Comparison of ENCODE assay signal across 21 mouse cellular contexts in genomic region chr3:112100606-112101005, GRCm38 (mm10).
DNase-seq lines count a peak whose midpoint lies in the region; ATAC-seq lines count a peak whose summit lies in the region.
"Had no signal": no experiment of that assay in that cellular context is flagged by ENCODE, and none has a peak within 500 bp of the region (broad histone marks: within the 10 kb centered on the region; RNA-seq: fewer than 3 reads in every experiment).

No protein-coding gene starts in this region.

- H3K4me3 ChIP-seq in limb, embryonic 12.5 days (replicated peaks), result no peak overlapping the region
- H3K4me3 ChIP-seq in limb, embryonic 10.5 days, result no peak overlapping the region
- no peak overlapping the region for H3K4me3 ChIP-seq in neural tube, embryonic 14.5 days (ENCODE audit: low read depth, low read length)
- H3K4me3 ChIP-seq in neural tube, embryonic 15.5 days (replicated peaks), result no peak overlapping the region
- H3K4me3 ChIP-seq in limb, embryonic 13.5 days, result no peak overlapping the region

- no peaks in the 10 kb centered on the region for H3K27me3 ChIP-seq in limb, embryonic 12.5 days
- no peaks in the 10 kb centered on the region for H3K27me3 ChIP-seq in limb, embryonic 10.5 days (ENCODE audit: low read depth, poor library complexity, severe bottlenecking)
- H3K27me3 ChIP-seq in neural tube, embryonic 14.5 days (ENCODE audit: control insufficient read depth, insufficient read depth, low read length), result no peaks in the 10 kb centered on the region
- H3K27me3 ChIP-seq in neural tube, embryonic 15.5 days (replicated peaks), result no peaks in the 10 kb centered on the region
- no peaks in the 10 kb centered on the region for H3K27me3 ChIP-seq in limb, embryonic 13.5 days
- H3K27me3 ChIP-seq: CH12.LX, Patski had no signal

- no peak overlapping the region for H3K9ac ChIP-seq in limb, embryonic 12.5 days (replicated peaks)
- H3K9ac ChIP-seq in neural tube, embryonic 14.5 days (replicated peaks; ENCODE audit: low read depth, low read length), result no peak overlapping the region
- H3K9ac ChIP-seq in neural tube, embryonic 15.5 days (replicated peaks), result no peak overlapping the region
- no peak overlapping the region for H3K9ac ChIP-seq in limb, embryonic 13.5 days

- H3K4me1 ChIP-seq in limb, embryonic 12.5 days (replicated peaks), result no peaks in the 10 kb centered on the region
- no peaks in the 10 kb centered on the region for H3K4me1 ChIP-seq in limb, embryonic 10.5 days
- no peaks in the 10 kb centered on the region for H3K4me1 ChIP-seq in neural tube, embryonic 14.5 days (ENCODE audit: control insufficient read depth, insufficient read depth, low read length)
- H3K4me1 ChIP-seq in neural tube, embryonic 15.5 days, result no peaks in the 10 kb centered on the region
- H3K4me1 ChIP-seq in limb, embryonic 13.5 days, result no peaks in the 10 kb centered on the region

- ATAC-seq in limb, embryonic 12.5 days (ENCODE audit: insufficient number of reproducible peaks, insufficient read depth, low FRiP score, low TSS enrichment, low read depth), result peak; percentile 73; the same call in 1 of the 2 replicates
- peak; percentile 61; the same call in 1 of the 2 replicates for ATAC-seq in neural tube, embryonic 14.5 days (ENCODE audit: low read depth)
- no peak; the same call in 1 of the 2 replicates for ATAC-seq in neural tube, embryonic 15.5 days (ENCODE audit: low FRiP score)
- peak; percentile 28; the same call in 1 of the 2 replicates for ATAC-seq in limb, embryonic 13.5 days (ENCODE audit: low FRiP score, low read depth)
- ATAC-seq: activated CD4-positive, CD25-positive, alpha-beta regulatory T cell, adult 4 months; CD4-positive, CD25-positive, alpha-beta regulatory T cell, adult 4 months; Patski had no signal

- no peaks in the 10 kb centered on the region for H3K9me3 ChIP-seq in limb, embryonic 12.5 days
- no peaks in the 10 kb centered on the region for H3K9me3 ChIP-seq in limb, embryonic 10.5 days (replicated peaks)
- no peaks in the 10 kb centered on the region for H3K9me3 ChIP-seq in neural tube, embryonic 14.5 days (ENCODE audit: control insufficient read depth, low read length)
- no peaks in the 10 kb centered on the region for H3K9me3 ChIP-seq in neural tube, embryonic 15.5 days (replicated peaks)
- H3K9me3 ChIP-seq in limb, embryonic 13.5 days, result no peaks in the 10 kb centered on the region
- H3K9me3 ChIP-seq: G1E had no signal

- DNase-seq in limb, embryonic 10.5 days (ENCODE audit: low spot score), result no peak
- no peak for DNase-seq in layer of hippocampus, adult 18-20 months (ENCODE audit: low spot score in 2 of 2)
- DNase-seq: adrenal gland, adult 2 months; adrenal gland, adult 8-10 months; adrenal gland, postnatal 10 days; adrenal gland, postnatal 14 days; adrenal gland, postnatal 25 days; adrenal gland, postnatal 36 days; B cell, adult 2 months; cerebellum, adult 11 months; cerebellum, adult 11-12 months; cerebellum, adult 18-20 months had no signal

- WGBS in limb, embryonic 12.5 days, result 30% methylated on average over 1 of the region's 1 CpGs
- WGBS in limb, embryonic 10.5 days, result 55% methylated on average over 1 of the region's 1 CpGs
- WGBS in neural tube, embryonic 14.5 days, result 52% methylated on average over 1 of the region's 1 CpGs
- 30% methylated on average over 1 of the region's 1 CpGs for WGBS in neural tube, embryonic 15.5 days
- 23% methylated on average over 1 of the region's 1 CpGs for WGBS in limb, embryonic 13.5 days

- H3K27ac ChIP-seq in limb, embryonic 12.5 days, result no peak overlapping the region
- H3K27ac ChIP-seq in limb, embryonic 10.5 days, result no peak overlapping the region
- H3K27ac ChIP-seq in neural tube, embryonic 14.5 days (ENCODE audit: low read depth, low read length), result no peak overlapping the region
- H3K27ac ChIP-seq in neural tube, embryonic 15.5 days (replicated peaks), result no peak overlapping the region
- no peak overlapping the region for H3K27ac ChIP-seq in limb, embryonic 13.5 days

- H3K4me2 ChIP-seq in limb, embryonic 12.5 days, result no peak overlapping the region
- no peak overlapping the region for H3K4me2 ChIP-seq in neural tube, embryonic 14.5 days (ENCODE audit: low read depth, low read length)
- H3K4me2 ChIP-seq in neural tube, embryonic 15.5 days, result no peak overlapping the region
- H3K4me2 ChIP-seq in limb, embryonic 13.5 days (replicated peaks), result no peak overlapping the region

- H3K36me3 ChIP-seq in limb, embryonic 12.5 days, result no peaks in the 10 kb centered on the region
- no peaks in the 10 kb centered on the region for H3K36me3 ChIP-seq in limb, embryonic 10.5 days
- H3K36me3 ChIP-seq in neural tube, embryonic 14.5 days (ENCODE audit: control insufficient read depth, insufficient read depth, low read length), result no peaks in the 10 kb centered on the region
- H3K36me3 ChIP-seq in neural tube, embryonic 15.5 days, result no peaks in the 10 kb centered on the region
- no peaks in the 10 kb centered on the region for H3K36me3 ChIP-seq in limb, embryonic 13.5 days
- H3K36me3 ChIP-seq: G1E had no signal
